Mouse (Mus musculus) heart, embryonic 13.5 days (tissue): ENCODE data around the gene Cdon. TPM values are rescaled to one million over a fixed set of nuclear protein-coding genes. Genes with fewer than 3 reads are reported as not detected.

Experiments
- ATAC-seq: fragments of 200-750 bp; cut with Nextera tagmentation; 2 replicates; pipeline ENCODE4 v1.8.0; 2017; ENCODE audit warnings: moderate TSS enrichment; ENCODE audit not compliant: insufficient number of reproducible peaks, low FRiP score, low TSS enrichment; ENCODE audit errors: extremely low read depth
- H3K27ac ChIP-seq: fragments of 300-500 bp; sonication (generic); replicated peaks from 2 replicates; pipeline ENCODE4 v1.5.1; 2015; ENCODE audit warnings: moderate library complexity, mild to moderate bottlenecking, inconsistent platforms
- H3K27me3 ChIP-seq: fragments of 300-500 bp; sonication (generic); replicated peaks from 2 replicates; pipeline ENCODE4 v1.6.1; 2015; ENCODE audit warnings: mild to moderate bottlenecking, inconsistent platforms
- H3K36me3 ChIP-seq: fragments of 300-500 bp; sonication (generic); 2 replicates; pipeline ENCODE4 v1.6.1; 2015; ENCODE audit warnings: mild to moderate bottlenecking, inconsistent platforms
- H3K4me1 ChIP-seq: fragments of 300-500 bp; sonication (generic); 2 replicates; pipeline ENCODE4 v1.6.1; 2015; ENCODE audit warnings: inconsistent platforms
- H3K4me2 ChIP-seq: fragments of 300-500 bp; sonication (generic); 2 replicates; pipeline ENCODE4 v1.6.1; 2015; ENCODE audit warnings: inconsistent platforms, mild to moderate bottlenecking, moderate library complexity
- H3K4me3 ChIP-seq: fragments of 300-500 bp; sonication (generic); 2 replicates; pipeline ENCODE4 v1.5.1; 2015; ENCODE audit warnings: moderate library complexity, mild to moderate bottlenecking, inconsistent platforms
- H3K9ac ChIP-seq: fragments of 300-500 bp; sonication (generic); 2 replicates; pipeline ENCODE4 v1.6.1; 2015; ENCODE audit warnings: inconsistent platforms, mild to moderate bottlenecking, moderate library complexity
- H3K9me3 ChIP-seq: fragments of 300-500 bp; sonication (generic); 2 replicates; pipeline ENCODE4 v1.6.1; 2016; ENCODE audit warnings: inconsistent platforms
- WGBS: fragments of 180-500 bp; shearing (Covaris S2); methylation state at CpG from one replicate; pipeline ENCODE4 v1.1.7; 2015; ENCODE audit warnings: mixed read lengths; 5-methylcytosine and 5-hydroxymethylcytosine counted together
- polyA plus RNA-seq: library from polyadenylated mRNA; unstranded; fragments of >200 nt; fragmentation: Nextera tagmentation; extraction: Ambion mirVana; gene quantifications from 2 replicates; pipeline ENCODE4 v1.2.1, GENCODE M21; 2015

Cdon gene
- polyA plus RNA-seq = 5.0 and 5.4 TPM in 2 replicates

DNA sequence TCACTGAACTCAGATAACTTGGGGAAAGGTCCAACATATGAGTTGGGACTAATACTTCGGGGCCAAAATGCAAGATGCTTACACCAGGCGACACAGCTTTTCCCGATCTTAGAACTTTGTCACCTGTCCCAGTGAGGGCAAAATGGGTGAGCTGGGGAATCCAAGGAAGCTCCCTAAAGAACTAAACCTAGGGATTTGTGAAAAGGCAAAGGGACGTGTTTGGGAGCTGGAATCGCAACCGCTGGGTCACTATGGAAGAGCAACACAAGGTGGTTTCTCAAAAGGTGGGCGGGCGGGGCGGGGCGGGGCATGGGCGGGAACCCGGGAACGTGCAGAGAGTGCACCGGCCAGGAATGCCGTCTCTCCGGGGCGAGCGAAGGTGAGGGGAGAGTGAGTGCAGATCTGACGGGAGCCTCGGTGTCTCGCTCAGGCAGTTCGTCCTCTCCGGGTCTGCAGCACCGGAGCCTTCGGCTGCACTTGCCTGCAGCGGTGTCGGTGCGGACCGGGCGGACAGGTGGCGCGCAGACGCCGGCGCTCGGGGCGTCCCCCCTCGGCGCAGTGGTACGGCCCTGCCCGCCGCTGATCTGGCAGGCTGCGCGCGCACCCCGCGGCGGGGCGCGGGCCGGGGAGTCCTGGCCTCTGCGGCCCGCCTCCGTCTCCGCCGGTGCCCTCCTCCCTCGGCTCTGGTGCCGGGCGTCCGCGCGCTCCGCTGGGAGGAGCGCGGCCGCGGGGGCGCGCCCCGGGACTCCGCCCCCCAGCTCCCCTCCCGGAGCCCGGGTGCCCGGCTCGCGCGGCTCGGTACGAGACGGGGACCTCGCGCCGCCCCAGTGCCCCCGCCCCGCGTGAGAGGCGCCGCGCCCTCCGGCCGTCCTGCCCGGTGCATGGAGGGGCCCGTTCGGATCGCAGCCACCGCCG is at the start of gene Cdon:
Cdon (plus strand) TSS at position 324 of the 915 bp plus-strand sequence.
- H3K27ac ChIP-seq = peak within 1 kb of the TSS; percentile 94
- no peaks in the 10 kb centered on the region for H3K36me3 ChIP-seq
- WGBS = under 1% methylated on average over 72 of the region's 97 CpGs
- H3K9me3 ChIP-seq = no peaks in the 10 kb centered on the region
- peak; percentile 96 for ATAC-seq
- peak within 1 kb of the TSS; percentile 78 for H3K4me2 ChIP-seq
- 0 out of 2 replicates have a peak, but pooled peaks cover 10% of the 10 kb centered on the region for H3K27me3 ChIP-seq
- H3K4me1 ChIP-seq = peaks cover 34% of the 10 kb centered on the region
- H3K9ac ChIP-seq = peak within 1 kb of the TSS; percentile 97
- peak within 1 kb of the TSS; percentile 94 for H3K4me3 ChIP-seq

- Histone ChIP-seq H3K9me3 (no peaks in the 10 kb centered on the region), H3K4me2 (no peak overlapping the region), H3K36me3 (no peaks in the 10 kb centered on the region), H3K27me3 (0 out of 2 replicates have a peak, but pooled peaks cover 4% of the 10 kb centered on the region), H3K9ac (no peak overlapping the region), H3K27ac (no peak overlapping the region), H3K4me1 (0 out of 2 replicates have a peak, but pooled peaks cover 6% of the 10 kb centered on the region), H3K4me3 (no peak overlapping the region)
- ATAC-seq = no peak
- WGBS = 25% methylated on average over 9 of the region's 9 CpGs
These were observed 48.4 kb upstream of the Cdon start for GRCm38 (mm10) chr9:35372324-35373101.

DNA sequence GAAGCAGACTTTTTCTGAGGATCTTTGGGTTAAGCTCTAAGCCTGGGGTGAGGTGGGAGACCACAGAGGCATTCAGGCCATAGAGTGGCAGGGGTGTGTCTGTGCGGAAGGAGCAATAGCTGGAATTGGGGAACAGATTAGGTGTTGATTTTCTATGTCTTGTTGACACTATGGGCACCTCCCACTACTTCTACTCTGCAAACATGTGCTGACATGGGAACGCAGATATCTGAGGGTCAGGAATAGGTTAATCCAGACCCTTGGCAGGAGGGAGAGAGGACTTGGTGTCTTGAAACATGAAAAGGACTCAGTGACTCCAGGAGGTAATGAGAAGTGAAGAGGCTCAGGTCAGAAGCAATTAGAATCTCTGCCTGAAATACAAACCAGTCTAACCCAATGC is 43.0 kb upstream of the Cdon start:
- H3K4me2 ChIP-seq = no peak overlapping the region
- H3K27ac ChIP-seq = no peak overlapping the region
- H3K27me3 ChIP-seq = no peaks in the 10 kb centered on the region
- ATAC-seq = no peak
- H3K9me3 ChIP-seq = no peaks in the 10 kb centered on the region
- no peaks in the 10 kb centered on the region for H3K36me3 ChIP-seq
- peaks cover 19% of the 10 kb centered on the region for H3K4me1 ChIP-seq
- H3K4me3 ChIP-seq = no peak overlapping the region
- no peak overlapping the region for H3K9ac ChIP-seq
- 46% methylated on average over 2 of the region's 2 CpGs for WGBS

- Histone ChIP-seq H3K9ac (no peak overlapping the region), H3K27ac (no peak overlapping the region), H3K36me3 (no peaks in the 10 kb centered on the region), H3K9me3 (no peaks in the 10 kb centered on the region), H3K4me1 (peaks cover 19% of the 10 kb centered on the region), H3K27me3 (no peaks in the 10 kb centered on the region), H3K4me3 (no peak overlapping the region), H3K4me2 (no peak overlapping the region)
- 31% methylated on average over 3 of the region's 3 CpGs for WGBS
- ATAC-seq = no peak
These were observed 41.9 kb upstream of the Cdon start for GRCm38 (mm10) chr9:35378991-35379390.

DNA sequence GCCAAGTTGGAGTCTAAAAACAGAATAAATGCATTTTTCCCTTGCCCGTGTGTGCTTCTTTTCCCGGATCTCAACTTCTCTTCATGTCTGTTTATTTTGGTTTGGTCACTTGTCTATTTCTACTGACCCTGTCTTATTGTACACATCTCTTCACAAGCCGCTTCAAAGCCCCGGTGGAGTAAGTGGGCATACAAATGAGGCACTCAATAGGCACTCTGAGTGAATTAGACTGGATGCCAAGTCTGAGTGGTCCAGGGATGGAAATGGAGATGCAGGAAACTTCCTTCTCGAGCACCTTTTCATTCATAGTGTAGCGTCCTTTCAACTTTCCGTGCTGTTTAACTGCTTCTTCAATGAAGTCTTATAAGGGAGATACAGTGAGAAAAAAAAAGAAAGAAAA is 21.0 kb upstream of the Cdon start:
- peaks cover 15% of the 10 kb centered on the region for H3K4me1 ChIP-seq
- no peak overlapping the region for H3K4me2 ChIP-seq
- H3K27me3 ChIP-seq = peaks cover 7% of the 10 kb centered on the region; the same call in 1 of the 2 replicates
- no peaks in the 10 kb centered on the region for H3K9me3 ChIP-seq
- no peaks in the 10 kb centered on the region for H3K36me3 ChIP-seq
- H3K27ac ChIP-seq = no peak overlapping the region
- no peak overlapping the region for H3K4me3 ChIP-seq
- H3K9ac ChIP-seq = no peak overlapping the region
- ATAC-seq = no peak
- 58% methylated on average over 7 of the region's 7 CpGs for WGBS

DNA sequence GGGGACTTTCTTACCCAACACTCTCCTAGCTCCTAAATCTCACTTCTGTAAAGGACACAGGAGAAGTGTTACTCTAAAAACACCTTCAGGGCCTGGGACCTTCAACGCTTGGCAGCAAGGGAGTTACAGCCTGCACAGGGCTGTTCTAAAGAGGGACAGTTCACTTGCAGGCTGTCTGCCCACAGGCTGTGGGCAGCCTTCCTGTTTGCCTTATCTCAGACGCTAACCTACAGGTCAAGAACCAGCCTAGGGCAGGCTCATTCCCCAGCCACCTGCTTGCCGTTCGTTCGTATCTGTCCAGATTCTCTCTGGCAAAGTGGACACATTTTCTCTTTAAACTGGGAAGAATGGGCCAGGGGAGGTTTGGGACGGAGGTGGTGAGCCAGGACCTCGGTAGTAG is 20.5 kb upstream of the Cdon start:
- 6% methylated on average over 7 of the region's 7 CpGs for WGBS
- Histone ChIP-seq H3K27ac (no peak overlapping the region), H3K36me3 (no peaks in the 10 kb centered on the region), H3K4me3 (peak overlapping the region; percentile 16), H3K4me1 (peaks cover 20% of the 10 kb centered on the region), H3K4me2 (peak overlapping the region; percentile 50), H3K27me3 (peaks cover 7% of the 10 kb centered on the region; the same call in 1 of the 2 replicates), H3K9me3 (no peaks in the 10 kb centered on the region), H3K9ac (0 out of 2 replicates have a peak overlapping the region, but pooled peaks have one; percentile 33)
- no peak for ATAC-seq

DNA sequence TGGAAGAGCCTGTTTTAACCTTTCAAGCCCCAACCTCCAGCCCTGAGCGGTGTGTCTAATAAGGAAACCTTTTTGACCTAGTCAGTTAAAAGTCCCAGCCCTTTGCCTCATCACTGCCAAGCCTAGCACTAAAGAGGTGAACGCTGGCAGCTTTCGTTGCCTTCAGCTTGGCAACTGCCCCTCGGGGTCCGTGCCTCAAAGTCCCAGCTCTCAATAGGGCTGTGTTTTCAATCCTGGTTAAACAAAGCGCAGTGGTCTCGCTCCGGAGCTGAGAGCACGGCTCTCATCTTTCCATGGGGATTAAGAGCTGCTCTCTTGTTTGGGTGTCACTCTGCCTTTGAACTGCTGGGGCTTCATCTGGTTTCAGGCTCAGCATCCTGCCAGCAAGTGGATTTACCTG is 20.1 kb upstream of the Cdon start:
- Histone ChIP-seq H3K36me3 (no peaks in the 10 kb centered on the region), H3K27me3 (peaks cover 7% of the 10 kb centered on the region; the same call in 1 of the 2 replicates), H3K4me2 (peak overlapping the region; percentile 50), H3K27ac (no peak overlapping the region), H3K9me3 (no peaks in the 10 kb centered on the region), H3K4me3 (peak overlapping the region; percentile 16), H3K4me1 (peaks cover 24% of the 10 kb centered on the region), H3K9ac (0 out of 2 replicates have a peak overlapping the region, but pooled peaks have one; percentile 33)
- no peak for ATAC-seq
- WGBS = 10% methylated on average over 9 of the region's 9 CpGs

- no peak overlapping the region for H3K4me3 ChIP-seq
- H3K9me3 ChIP-seq = no peaks in the 10 kb centered on the region
- peaks cover 25% of the 10 kb centered on the region for H3K4me1 ChIP-seq
- WGBS = 69% methylated on average over 4 of the region's 4 CpGs
- H3K27me3 ChIP-seq = peaks cover 7% of the 10 kb centered on the region; the same call in 1 of the 2 replicates
- no peak for ATAC-seq
- no peak overlapping the region for H3K9ac ChIP-seq
- H3K4me2 ChIP-seq = no peak overlapping the region
- no peaks in the 10 kb centered on the region for H3K36me3 ChIP-seq
- H3K27ac ChIP-seq = no peak overlapping the region
These were observed 18.3 kb upstream of the Cdon start for GRCm38 (mm10) chr9:35402584-35402991.

GRCm38 (mm10) chr9:35403490-35403889 is 17.4 kb upstream of the Cdon start:
- Histone ChIP-seq H3K9me3 (no peaks in the 10 kb centered on the region), H3K27me3 (peaks cover 7% of the 10 kb centered on the region; the same call in 1 of the 2 replicates), H3K4me3 (no peak overlapping the region), H3K4me2 (no peak overlapping the region), H3K4me1 (peaks cover 29% of the 10 kb centered on the region), H3K36me3 (no peaks in the 10 kb centered on the region), H3K9ac (no peak overlapping the region), H3K27ac (no peak overlapping the region)
- ATAC-seq = no peak
- 77% methylated on average over 4 of the region's 4 CpGs for WGBS

DNA sequence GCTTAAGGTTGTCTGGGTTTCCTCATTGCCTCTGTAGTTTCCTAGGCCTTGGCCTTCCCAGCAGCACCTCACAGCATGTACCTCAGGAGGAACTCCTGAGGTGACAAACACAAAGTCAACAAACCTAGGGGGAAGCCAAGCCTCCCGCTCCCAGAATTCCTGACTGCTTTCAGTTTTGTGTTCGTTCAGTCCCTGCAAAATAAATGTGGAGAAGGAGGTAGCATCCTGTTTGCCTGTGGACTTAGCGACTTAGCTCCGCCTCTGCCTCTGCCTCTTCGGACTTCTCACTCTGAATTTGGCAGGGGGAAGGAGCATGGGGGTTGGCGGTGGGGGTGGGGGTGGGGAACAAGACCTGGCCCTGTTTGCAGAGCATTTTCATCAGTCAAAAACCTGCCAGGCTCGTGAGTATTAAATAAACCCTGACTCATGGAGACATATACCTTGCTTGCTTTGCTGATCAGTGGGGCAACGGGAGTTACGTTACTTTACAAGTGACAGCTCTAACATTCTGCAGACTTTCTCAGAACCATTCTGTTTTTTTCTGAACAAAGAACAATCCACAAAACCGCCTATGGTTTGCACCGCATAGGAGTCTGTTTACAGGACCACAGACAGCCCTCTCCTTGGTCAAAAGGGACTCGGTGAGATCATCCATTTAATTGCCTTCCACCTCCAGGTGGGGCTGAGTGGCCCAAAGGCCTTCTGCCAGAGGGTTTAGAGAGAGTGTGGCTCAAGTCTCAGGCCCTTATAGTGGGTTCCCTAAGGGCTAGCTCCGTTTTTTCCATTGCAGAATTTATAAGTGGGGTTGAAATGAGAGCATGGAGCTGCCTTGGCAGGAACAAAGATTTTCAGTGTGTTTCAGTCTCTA is 15.7 kb upstream of the Cdon start:
- Histone ChIP-seq H3K4me2 (peak overlapping the region; percentile 51), H3K9me3 (no peaks in the 10 kb centered on the region), H3K9ac (peak overlapping the region; percentile 50), H3K27ac (peak overlapping the region; percentile 67), H3K27me3 (0 out of 2 replicates have a peak, but pooled peaks cover 2% of the 10 kb centered on the region), H3K36me3 (no peaks in the 10 kb centered on the region), H3K4me3 (no peak overlapping the region), H3K4me1 (peaks cover 22% of the 10 kb centered on the region)
- no peak for ATAC-seq
- WGBS = 11% methylated on average over 13 of the region's 13 CpGs
